In the genomic region with DNA sequence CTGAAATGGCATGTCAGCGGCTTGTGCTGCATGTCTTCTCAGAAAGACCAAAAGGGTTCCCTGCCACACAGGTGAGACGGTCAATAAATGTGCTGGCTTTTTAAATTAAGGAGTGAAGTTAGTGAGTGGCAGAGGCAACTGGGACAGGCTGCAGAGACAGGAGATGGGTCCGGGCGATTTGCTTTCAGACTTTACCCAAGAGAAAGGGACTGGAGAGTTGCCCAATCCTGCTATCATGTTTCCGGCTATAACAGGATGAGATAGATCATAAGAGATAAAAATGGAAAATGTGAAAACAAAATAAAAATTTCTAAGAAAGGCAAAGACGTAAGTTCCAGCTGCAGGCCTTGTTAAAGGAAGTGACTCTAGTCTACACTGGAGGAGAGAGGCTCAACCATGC, we compare ENCODE assay signal across 22 mouse cellular contexts.
DNase-seq lines count a peak whose midpoint lies in the region; ATAC-seq and TF ChIP-seq lines count a peak whose summit lies in the region.
"Had no signal": no experiment of that assay in that cellular context is flagged by ENCODE, and none has a peak within 500 bp of the region (broad histone marks: within the 10 kb centered on the region; RNA-seq: fewer than 3 reads in every experiment).

No protein-coding gene starts in this region.

- no peak overlapping the region for H3K9ac ChIP-seq in heart, embryonic 16.5 days (ENCODE audit: low read length)
- H3K9ac ChIP-seq in heart, adult 2 months (ENCODE audit: low read depth, low read length) = no peak overlapping the region
- H3K9ac ChIP-seq: heart, embryonic 15.5 days; hindbrain, embryonic 15.5 days; limb, embryonic 13.5 days; liver, embryonic 13.5 days; lung, embryonic 14.5 days; midbrain, embryonic 12.5 days had no signal

- no peak for TF ChIP-seq CTCF in heart, adult 2 months (IDR thresholded peaks at IDR 0.05)
- no peak for TF ChIP-seq CTCF in testis, adult 2 months (IDR thresholded peaks at IDR 0.05; ENCODE audit: control insufficient read depth, insufficient read depth, insufficient replicate concordance, low read depth, low read length)
- no peak for TF ChIP-seq CTCF in small intestine, adult 2 months (IDR thresholded peaks at IDR 0.05; ENCODE audit: extremely low read depth, insufficient read length, insufficient replicate concordance, low read depth, low read length)

- no peak for DNase-seq in heart, adult 2 months
- DNase-seq in testis, postnatal 10 days (ENCODE audit: low spot score) = no peak
- peak; percentile 31 for DNase-seq in MEL-GATA-1-ER (ENCODE audit: extremely low read depth, low read depth)
- DNase-seq in spleen, postnatal 14 days (ENCODE audit: low spot score in 2 of 2) = no peak
- DNase-seq: cerebellum, adult 2 months; gastrocnemius, postnatal 14 days; heart, postnatal 4 days; liver, embryonic 13.5 days; lung, embryonic 14.5 days; right cerebral cortex, postnatal 14 days; thymus, adult 18-20 months had no signal

- H3K79me2 ChIP-seq in heart, adult 2 months (replicated peaks; ENCODE audit: control insufficient read depth, insufficient read depth, low read length) = no peaks in the 10 kb centered on the region

- TF ChIP-seq POLR2A in heart, adult 2 months (IDR thresholded peaks at IDR 0.05; ENCODE audit: insufficient read depth, low read depth, low read length) = no peak
- TF ChIP-seq POLR2A in testis, adult 2 months (IDR thresholded peaks at IDR 0.05; ENCODE audit: control insufficient read depth, low read depth, low read length) = no peak
- TF ChIP-seq POLR2A in small intestine, adult 2 months (IDR thresholded peaks at IDR 0.05; ENCODE audit: low read depth, low read length) = no peak

- intact Hi-C loops in heart, adult 2 months (cut with DNase I) = no loop called here

- H3K4me3 ChIP-seq in heart, embryonic 16.5 days (ENCODE audit: low read length) = no peak overlapping the region
- no peak overlapping the region for H3K4me3 ChIP-seq in heart, adult 2 months
- no peak overlapping the region for H3K4me3 ChIP-seq in testis, adult 2 months (ENCODE audit: control insufficient read depth, low read depth, low read length)
- no peak overlapping the region for H3K4me3 ChIP-seq in small intestine, adult 2 months (ENCODE audit: low read depth, low read length)
- H3K4me3 ChIP-seq: forebrain, embryonic 10.5 days; heart, embryonic 15.5 days; hindbrain, embryonic 15.5 days; limb, embryonic 13.5 days; liver, embryonic 13.5 days; midbrain, embryonic 12.5 days had no signal

- ATAC-seq in heart, embryonic 16.5 days (replicated peaks; ENCODE audit: extremely low read depth, insufficient read depth, low FRiP score) = no peak
- ATAC-seq: activated CD4-positive, CD25-positive, alpha-beta regulatory T cell, adult 4 months; forebrain, embryonic 16.5 days; intestine, embryonic 16.5 days had no signal

- TF ChIP-seq EP300 in heart, adult 2 months (IDR thresholded peaks at IDR 0.05; ENCODE audit: insufficient read depth, low read depth, low read length) = no peak

- H3K27ac ChIP-seq in heart, embryonic 16.5 days (ENCODE audit: low read length) = peak overlapping the region; percentile 33; the same call in 1 of the 2 replicates
- no peak overlapping the region for H3K27ac ChIP-seq in heart, adult 2 months
- H3K27ac ChIP-seq in testis, adult 2 months (ENCODE audit: control insufficient read depth, insufficient read depth, low read depth, low read length) = peak overlapping the region; percentile 65
- H3K27ac ChIP-seq in small intestine, adult 2 months (ENCODE audit: insufficient read depth, low read depth, low read length) = 0 out of 2 replicates have a peak overlapping the region, but pooled peaks have one; percentile 18
- H3K27ac ChIP-seq: forebrain, embryonic 10.5 days; heart, embryonic 15.5 days; hindbrain, embryonic 15.5 days; limb, embryonic 13.5 days; midbrain, embryonic 12.5 days had no signal

- no peaks in the 10 kb centered on the region; the same call in 1 of the 2 replicates for H3K27me3 ChIP-seq in heart, embryonic 16.5 days (ENCODE audit: control insufficient read depth, insufficient read depth, low read length)
- no peaks in the 10 kb centered on the region for H3K27me3 ChIP-seq in heart, adult 2 months (ENCODE audit: control insufficient read depth, insufficient read depth, low read length)
- no peaks in the 10 kb centered on the region for H3K27me3 ChIP-seq in testis, adult 2 months (ENCODE audit: control insufficient read depth, insufficient read depth, low read length)
- H3K27me3 ChIP-seq in small intestine, adult 2 months (ENCODE audit: control insufficient read depth, insufficient read depth, low read length) = no peaks in the 10 kb centered on the region
- H3K27me3 ChIP-seq: heart, embryonic 15.5 days; hindbrain, embryonic 15.5 days; limb, embryonic 13.5 days; midbrain, embryonic 12.5 days had no signal

- H3K4me2 ChIP-seq in heart, embryonic 16.5 days (ENCODE audit: low read depth, low read length) = no peak overlapping the region
- H3K4me2 ChIP-seq: heart, embryonic 15.5 days; hindbrain, embryonic 15.5 days; limb, embryonic 13.5 days; liver, embryonic 13.5 days; lung, embryonic 14.5 days; midbrain, embryonic 12.5 days had no signal

- no peaks in the 10 kb centered on the region for H3K36me3 ChIP-seq in heart, embryonic 16.5 days (ENCODE audit: control insufficient read depth, insufficient read depth)
- H3K36me3 ChIP-seq in heart, adult 2 months (ENCODE audit: control insufficient read depth, insufficient read depth, low read length) = no peaks in the 10 kb centered on the region
- H3K36me3 ChIP-seq in testis, adult 2 months (ENCODE audit: control insufficient read depth, insufficient read depth, low read length) = no peaks in the 10 kb centered on the region
- no peaks in the 10 kb centered on the region for H3K36me3 ChIP-seq in small intestine, adult 2 months (ENCODE audit: control insufficient read depth, insufficient read depth, low read length)
- H3K36me3 ChIP-seq: forebrain, embryonic 10.5 days; heart, embryonic 15.5 days; hindbrain, embryonic 15.5 days; limb, embryonic 13.5 days; liver, embryonic 13.5 days; midbrain, embryonic 12.5 days had no signal

- WGBS in heart, embryonic 16.5 days = 70% methylated on average over 6 of the region's 6 CpGs
- WGBS in heart, adult 2 months = 54% methylated on average over 6 of the region's 6 CpGs
- WGBS in small intestine, adult 2 months = 64% methylated on average over 6 of the region's 6 CpGs

- no peaks in the 10 kb centered on the region for H3K9me3 ChIP-seq in heart, embryonic 16.5 days (replicated peaks; ENCODE audit: control insufficient read depth, low read length)
- H3K9me3 ChIP-seq: forebrain, embryonic 10.5 days; heart, embryonic 15.5 days; hindbrain, embryonic 15.5 days; limb, embryonic 13.5 days; liver, embryonic 13.5 days; midbrain, embryonic 12.5 days had no signal

- H3K4me1 ChIP-seq in heart, embryonic 16.5 days (ENCODE audit: control insufficient read depth, insufficient read depth, low read length) = peaks cover 4% of the 10 kb centered on the region; the same call in 1 of the 2 replicates
- no peaks in the 10 kb centered on the region for H3K4me1 ChIP-seq in heart, adult 2 months (ENCODE audit: control insufficient read depth, insufficient read depth, low read length)
- H3K4me1 ChIP-seq in testis, adult 2 months (ENCODE audit: control insufficient read depth, insufficient read depth, low read length) = no peaks in the 10 kb centered on the region
- peaks cover 2% of the 10 kb centered on the region; the same call in 1 of the 2 replicates for H3K4me1 ChIP-seq in small intestine, adult 2 months (ENCODE audit: control insufficient read depth, insufficient read depth, insufficient read length, low read length)
- H3K4me1 ChIP-seq: forebrain, embryonic 10.5 days; hindbrain, embryonic 15.5 days; midbrain, embryonic 12.5 days had no signal
